Mouse (Mus musculus): ENCODE measurements at regions not wholly inside any gene's neighbourhood (a gene's known extent, or its start where the extent isn't known, plus 50 kb on each side); places are given as distances from the start of the nearest gene placed in this dataset.

DNA sequence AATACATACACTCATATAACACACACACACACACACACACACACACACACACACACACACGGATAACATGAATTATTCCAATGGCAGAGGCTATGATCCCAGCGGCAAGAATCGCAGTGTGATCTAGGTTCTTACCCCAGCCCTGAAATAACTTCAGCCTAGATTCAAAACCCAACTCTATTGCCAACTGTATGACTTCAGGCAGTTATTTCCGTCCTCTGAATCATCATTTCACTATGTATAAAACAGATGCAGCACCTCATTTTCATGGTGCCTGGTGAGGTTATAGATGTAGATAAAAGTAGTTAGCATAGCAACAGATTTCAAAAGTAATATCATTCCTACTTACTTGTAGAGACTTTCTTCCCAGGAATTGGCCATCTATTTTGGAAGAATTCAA lies 61.0 kb upstream of the Tnfsf11 start:
- TF ChIP-seq EP300 (IDR thresholded peaks at IDR 0.05) (no peak), CTCF (IDR thresholded peaks at IDR 0.05) (no peak)

Data from lung, postnatal 0 days (tissue).